ENCODE assay signal across 32 mouse cellular contexts in genomic region chr11:118555631-118556030, GRCm38 (mm10).
DNase-seq lines count a peak whose midpoint lies in the region; ATAC-seq and TF ChIP-seq lines count a peak whose summit lies in the region.
"Had no signal": no experiment of that assay in that cellular context is flagged by ENCODE, and none has a peak within 500 bp of the region (broad histone marks: within the 10 kb centered on the region; RNA-seq: fewer than 3 reads in every experiment).

No protein-coding gene starts in this region.

- peak; percentile 66 for DNase-seq in kidney, postnatal 0 days (ENCODE audit: low spot score)
- no peak for DNase-seq in kidney, adult 9 months
- peak; percentile 23 for DNase-seq in ES-CJ7 (ENCODE audit: low read depth, low spot score)
- DNase-seq in R1 (ENCODE audit: low read depth, low spot score), result peak; percentile 20
- peak; percentile 32 for DNase-seq in embryonic facial prominence, embryonic 14.5 days (ENCODE audit: low spot score)
- DNase-seq in hindbrain, embryonic 14.5 days (ENCODE audit: low spot score), result no peak
- no peak for DNase-seq in heart, postnatal 4 days
- DNase-seq: adrenal gland, adult 2 months; adrenal gland, postnatal 36 days; cerebellum, adult 18-20 months; cerebellum, postnatal 10 days; heart, adult 2 months; kidney, adult 11 months; kidney, postnatal 36 days; left cerebral cortex, postnatal 4 days; liver; retina, postnatal 1 day; right cerebral cortex, postnatal 25 days; thymus, postnatal 14 days had no signal

- ATAC-seq in kidney, postnatal 0 days (replicated peaks; ENCODE audit: low FRiP score, low read depth), result no peak
- ATAC-seq in embryonic facial prominence, embryonic 14.5 days (ENCODE audit: low read depth), result no peak
- ATAC-seq in hindbrain, embryonic 14.5 days (ENCODE audit: low FRiP score), result no peak
- no peak for ATAC-seq in midbrain, embryonic 13.5 days
- ATAC-seq: CD4-positive, CD25-positive, alpha-beta regulatory T cell, adult 4 months; forebrain, embryonic 16.5 days; inflammation-experienced regulatory T-cells, adult 6 months; midbrain, embryonic 15.5 days; Patski had no signal

- whole genome bisulfite sequencing in kidney, postnatal 0 days, result 50% methylated on average over 5 of the region's 5 CpGs
- WGBS in embryonic facial prominence, embryonic 14.5 days, result 60% methylated on average over 5 of the region's 5 CpGs
- WGBS in hindbrain, embryonic 14.5 days, result 71% methylated on average over 5 of the region's 5 CpGs
- 65% methylated on average over 5 of the region's 5 CpGs for WGBS in midbrain, embryonic 13.5 days

- no peaks in the 10 kb centered on the region for H3K27me3 ChIP-seq in kidney, postnatal 0 days (ENCODE audit: insufficient read depth, low read length)
- no peaks in the 10 kb centered on the region for H3K27me3 ChIP-seq in embryonic facial prominence, embryonic 14.5 days (replicated peaks; ENCODE audit: control insufficient read depth, insufficient read depth, low read length)
- no peaks in the 10 kb centered on the region; the same call in 1 of the 2 replicates for H3K27me3 ChIP-seq in hindbrain, embryonic 14.5 days (ENCODE audit: control insufficient read depth, insufficient read depth, low read length)
- 0 out of 2 replicates have a peak, but pooled peaks cover 6% of the 10 kb centered on the region for H3K27me3 ChIP-seq in midbrain, embryonic 13.5 days
- H3K27me3 ChIP-seq: hindbrain, embryonic 15.5 days; lung, embryonic 15.5 days; midbrain, embryonic 15.5 days; neural tube, embryonic 15.5 days had no signal

- no peak overlapping the region for H3K4me3 ChIP-seq in kidney, postnatal 0 days (replicated peaks; ENCODE audit: low read depth, low read length)
- H3K4me3 ChIP-seq in embryonic facial prominence, embryonic 14.5 days (ENCODE audit: low read depth, low read length), result no peak overlapping the region
- no peak overlapping the region for H3K4me3 ChIP-seq in hindbrain, embryonic 14.5 days (replicated peaks; ENCODE audit: low read length)
- H3K4me3 ChIP-seq in midbrain, embryonic 13.5 days (replicated peaks), result no peak overlapping the region
- H3K4me3 ChIP-seq: heart, adult 2 months; heart, embryonic 12.5 days; hindbrain, embryonic 15.5 days; kidney, embryonic 15.5 days; layer of hippocampus, adult 2 months; lung, embryonic 15.5 days; midbrain, embryonic 15.5 days; neural tube, embryonic 15.5 days had no signal

- no peak for TF ChIP-seq CTCF in kidney, postnatal 0 days (IDR thresholded peaks at IDR 0.05; ENCODE audit: low read depth)

- H3K4me2 ChIP-seq in kidney, postnatal 0 days (ENCODE audit: low read length), result no peak overlapping the region
- no peak overlapping the region for H3K4me2 ChIP-seq in embryonic facial prominence, embryonic 14.5 days (ENCODE audit: low read depth, low read length)
- no peak overlapping the region for H3K4me2 ChIP-seq in hindbrain, embryonic 14.5 days (replicated peaks)
- no peak overlapping the region for H3K4me2 ChIP-seq in midbrain, embryonic 13.5 days (replicated peaks)
- H3K4me2 ChIP-seq: heart, embryonic 12.5 days; hindbrain, embryonic 15.5 days; kidney, embryonic 15.5 days; lung, embryonic 15.5 days; midbrain, embryonic 15.5 days; neural tube, embryonic 15.5 days had no signal

- H3K4me1 ChIP-seq in kidney, postnatal 0 days (replicated peaks; ENCODE audit: insufficient read depth, low read length), result no peaks in the 10 kb centered on the region
- no peaks in the 10 kb centered on the region for H3K4me1 ChIP-seq in embryonic facial prominence, embryonic 14.5 days (ENCODE audit: control insufficient read depth, insufficient read depth, low read length)
- peaks cover 36% of the 10 kb centered on the region for H3K4me1 ChIP-seq in hindbrain, embryonic 14.5 days (replicated peaks; ENCODE audit: control insufficient read depth, insufficient read depth, low read length)
- H3K4me1 ChIP-seq in midbrain, embryonic 13.5 days (replicated peaks), result peaks cover 42% of the 10 kb centered on the region
- H3K4me1 ChIP-seq: heart, embryonic 12.5 days; lung, embryonic 15.5 days had no signal

- H3K36me3 ChIP-seq in kidney, postnatal 0 days (ENCODE audit: insufficient read depth, low read length), result no peaks in the 10 kb centered on the region
- H3K36me3 ChIP-seq in embryonic facial prominence, embryonic 14.5 days (ENCODE audit: control insufficient read depth, insufficient read depth, low read length), result no peaks in the 10 kb centered on the region
- no peaks in the 10 kb centered on the region for H3K36me3 ChIP-seq in hindbrain, embryonic 14.5 days (replicated peaks; ENCODE audit: control insufficient read depth, insufficient read depth)
- no peaks in the 10 kb centered on the region for H3K36me3 ChIP-seq in midbrain, embryonic 13.5 days
- H3K36me3 ChIP-seq: heart, embryonic 12.5 days; hindbrain, embryonic 15.5 days; kidney, embryonic 15.5 days; lung, embryonic 15.5 days; midbrain, embryonic 15.5 days; neural tube, embryonic 15.5 days had no signal

- H3K27ac ChIP-seq in kidney, postnatal 0 days, result no peak overlapping the region
- H3K27ac ChIP-seq in embryonic facial prominence, embryonic 14.5 days (replicated peaks; ENCODE audit: low read depth, low read length), result no peak overlapping the region
- H3K27ac ChIP-seq in hindbrain, embryonic 14.5 days, result no peak overlapping the region
- H3K27ac ChIP-seq in midbrain, embryonic 13.5 days, result no peak overlapping the region
- H3K27ac ChIP-seq: heart, adult 2 months; hindbrain, embryonic 15.5 days; kidney, embryonic 15.5 days; layer of hippocampus, adult 2 months; liver, embryonic 14.5 days; lung, embryonic 15.5 days; midbrain, embryonic 15.5 days; neural tube, embryonic 15.5 days had no signal

- H3K9ac ChIP-seq in kidney, postnatal 0 days (ENCODE audit: low read depth, low read length), result no peak overlapping the region
- no peak overlapping the region for H3K9ac ChIP-seq in embryonic facial prominence, embryonic 14.5 days (ENCODE audit: low read depth, low read length)
- no peak overlapping the region for H3K9ac ChIP-seq in hindbrain, embryonic 14.5 days
- H3K9ac ChIP-seq in midbrain, embryonic 13.5 days (replicated peaks), result no peak overlapping the region
- H3K9ac ChIP-seq: heart, embryonic 12.5 days; hindbrain, embryonic 15.5 days; kidney, embryonic 15.5 days; liver, embryonic 14.5 days; lung, embryonic 15.5 days; midbrain, embryonic 15.5 days; neural tube, embryonic 15.5 days had no signal

- no peaks in the 10 kb centered on the region for H3K9me3 ChIP-seq in kidney, postnatal 0 days (replicated peaks; ENCODE audit: low read length)
- no peaks in the 10 kb centered on the region for H3K9me3 ChIP-seq in embryonic facial prominence, embryonic 14.5 days (ENCODE audit: control insufficient read depth, low read length)
- H3K9me3 ChIP-seq in hindbrain, embryonic 14.5 days (ENCODE audit: control insufficient read depth, low read length), result no peaks in the 10 kb centered on the region
- H3K9me3 ChIP-seq in midbrain, embryonic 13.5 days, result no peaks in the 10 kb centered on the region
- H3K9me3 ChIP-seq: heart, embryonic 12.5 days; hindbrain, embryonic 15.5 days; kidney, embryonic 15.5 days; lung, embryonic 15.5 days; midbrain, embryonic 15.5 days; neural tube, embryonic 15.5 days had no signal

Comparison
In these comparisons a context has a peak if more than half of its experiments do, and no peak if none do; other contexts are left out.
1. DNase-seq: peak in kidney, postnatal 0 days (single experiment), ES-CJ7 (single experiment), R1 (single experiment) and embryonic facial prominence, embryonic 14.5 days (single experiment); none in kidney, adult 9 months (single experiment), hindbrain, embryonic 14.5 days (single experiment) and heart, postnatal 4 days (single experiment).